Mouse (Mus musculus) retina, postnatal 1 day (tissue): Measurements from ENCODE around the gene Clip3.

ENCODE experiments used
- DNase-seq: peaks from one replicate; pipeline ENCODE4 v3.0.0-alpha.2; 2012

The Clip3 gene

GRCm38 (mm10) chr7:30296816-30297215 lies 5.3 kb downstream of the Clip3 start:
- DNase-seq, result no peak

- no peak for DNase-seq
Observed at GRCm38 (mm10) chr7:30297266-30297665, 5.7 kb downstream of the Clip3 start.

- DNase-seq, result peak; percentile 48
Observed at GRCm38 (mm10) chr7:30300914-30301313, 9.4 kb downstream of the Clip3 start.

GRCm38 (mm10) chr7:30306083-30306779 lies 14.7 kb downstream of the Clip3 start:
- no peak for DNase-seq

GRCm38 (mm10) chr7:30308076-30309005 lies 16.8 kb downstream of the Clip3 start, which contains the start of gene Alkbh6:
Gene Alkbh6, plus strand, starts transcription at chr7:30308717.
- peak; percentile 97 for DNase-seq

- DNase-seq, result no peak
Observed at GRCm38 (mm10) chr7:30309395-30310129, 18.0 kb downstream of the Clip3 start.

- no peak for DNase-seq
Observed at GRCm38 (mm10) chr7:30310136-30310535, 18.6 kb downstream of the Clip3 start.

GRCm38 (mm10) chr7:30313666-30314320 lies 22.3 kb downstream of the Clip3 start:
- no peak for DNase-seq

GRCm38 (mm10) chr7:30314721-30315155 lies 23.2 kb downstream of the Clip3 start, which contains the start of gene Syne4:
Gene Syne4, plus strand, starts transcription at chr7:30314807.
- DNase-seq, result no peak

GRCm38 (mm10) chr7:30315559-30316529 lies 24.3 kb downstream of the Clip3 start:
- DNase-seq, result no peak

GRCm38 (mm10) chr7:30318142-30318541 lies 26.6 kb downstream of the Clip3 start:
- no peak for DNase-seq

- DNase-seq, result no peak
Observed at GRCm38 (mm10) chr7:30320946-30321345, 29.4 kb downstream of the Clip3 start.

GRCm38 (mm10) chr7:30321539-30322284 lies 30.2 kb downstream of the Clip3 start, which contains the start of gene E130208F15Rik:
Gene E130208F15Rik, plus strand, starts transcription at chr7:30321740.
- peak; percentile 67 for DNase-seq

- peak; percentile 97 for DNase-seq
Observed at GRCm38 (mm10) chr7:30322285-30322667, 30.7 kb downstream of the Clip3 start.

GRCm38 (mm10) chr7:30322865-30323264 lies 31.3 kb downstream of the Clip3 start:
- DNase-seq, result no peak

- no peak for DNase-seq
Observed at GRCm38 (mm10) chr7:30323795-30324194, 32.3 kb downstream of the Clip3 start, which contains the start of gene Sdhaf1. Gene Sdhaf1, minus strand, starts transcription at chr7:30323895.

- DNase-seq, result no peak
Observed at GRCm38 (mm10) chr7:30324300-30324944, 32.9 kb downstream of the Clip3 start.

GRCm38 (mm10) chr7:30325364-30325763 lies 33.8 kb downstream of the Clip3 start:
- peak; percentile 75 for DNase-seq

GRCm38 (mm10) chr7:30326427-30326826 lies 34.9 kb downstream of the Clip3 start:
- no peak for DNase-seq

GRCm38 (mm10) chr7:30327140-30327539 lies 35.6 kb downstream of the Clip3 start:
- peak; percentile 60 for DNase-seq
